Comparison of ENCODE assay signal across 9 mouse cellular contexts in genomic region chrX:102071517-102071916, GRCm38 (mm10). TPM values are rescaled to one million over a fixed set of nuclear protein-coding genes. Genes with fewer than 3 reads are reported as not detected.
DNase-seq lines count a peak whose midpoint lies in the region; ATAC-seq and TF ChIP-seq lines count a peak whose summit lies in the region.
"Had no signal": no experiment of that assay in that cellular context is flagged by ENCODE, and none has a peak within 500 bp of the region (broad histone marks: within the 10 kb centered on the region; RNA-seq: fewer than 3 reads in every experiment).

No protein-coding gene starts in this region.

- no peak for DNase-seq in heart, postnatal 10 days
- DNase-seq in hindbrain, embryonic 10.5 days (ENCODE audit: low spot score) = no peak
- no peak for DNase-seq in gastrocnemius, postnatal 14 days
- DNase-seq in thymus, postnatal 10 days (ENCODE audit: low spot score in 2 of 2) = no peak
- DNase-seq in cerebellum, adult 11 months = no peak

- H3K4me1 ChIP-seq in heart, embryonic 14.5 days (ENCODE audit: control insufficient read depth in 2 of 2, insufficient read depth in 2 of 2, low read length in 2 of 2) = peaks cover 6 to 10% of the 10 kb centered on the region in 2 experiments; a peak in 3 of 4 replicates
- no peaks in the 10 kb centered on the region for H3K4me1 ChIP-seq in ES-Bruce4 (ENCODE audit: control insufficient read depth, insufficient read depth, low read length)
- peaks cover 52% of the 10 kb centered on the region for H3K4me1 ChIP-seq in hindbrain, embryonic 10.5 days (replicated peaks)
- H3K4me1 ChIP-seq in liver, embryonic 16.5 days (ENCODE audit: control insufficient read depth, low read depth, low read length) = no peaks in the 10 kb centered on the region

- H3K4me2 ChIP-seq in heart, embryonic 14.5 days (ENCODE audit: low read length) = peak overlapping the region; percentile 75
- H3K4me2 ChIP-seq in liver, embryonic 16.5 days (ENCODE audit: low read depth, low read length) = peak overlapping the region; percentile 60

- no peak for ATAC-seq in heart, embryonic 14.5 days (ENCODE audit: insufficient number of reproducible peaks, insufficient read depth, low FRiP score, low read depth)
- no peak for ATAC-seq in liver, embryonic 16.5 days (ENCODE audit: low read depth)

- TF ChIP-seq CTCF in ES-Bruce4 (IDR thresholded peaks at IDR 0.05; ENCODE audit: low read depth, low read length) = no peak

- 41% methylated on average over 2 of the region's 2 CpGs for WGBS in heart, embryonic 14.5 days
- 23% methylated on average over 2 of the region's 2 CpGs for WGBS in hindbrain, embryonic 10.5 days
- WGBS in liver, embryonic 16.5 days (ENCODE audit: insufficient replicate concordance) = 23% methylated on average over 2 of the region's 2 CpGs

- no peaks in the 10 kb centered on the region for H3K27me3 ChIP-seq in heart, embryonic 14.5 days (ENCODE audit: control insufficient read depth, insufficient read depth, low read length)
- no peaks in the 10 kb centered on the region for H3K27me3 ChIP-seq in ES-Bruce4 (ENCODE audit: control insufficient read depth, insufficient read depth, low read length, poor library complexity, severe bottlenecking)
- H3K27me3 ChIP-seq in hindbrain, embryonic 10.5 days (ENCODE audit: insufficient read depth, poor library complexity, severe bottlenecking) = peaks cover 66% of the 10 kb centered on the region
- H3K27me3 ChIP-seq in liver, embryonic 16.5 days (ENCODE audit: control insufficient read depth, insufficient read depth, low read depth, low read length) = peaks cover 17% of the 10 kb centered on the region

- no peak for TF ChIP-seq POLR2A in ES-Bruce4 (IDR thresholded peaks at IDR 0.05; ENCODE audit: insufficient read depth, low read length)

- peak overlapping the region; percentile 49 to 55 for H3K4me3 ChIP-seq in heart, embryonic 14.5 days (ENCODE audit: control insufficient read depth in 1 of 2, insufficient read depth in 1 of 2, low read depth in 1 of 2, low read length in 2 of 2)
- peak overlapping the region; percentile 58 for H3K4me3 ChIP-seq in ES-Bruce4 (ENCODE audit: low read depth, low read length)
- H3K4me3 ChIP-seq in hindbrain, embryonic 10.5 days = peak overlapping the region; percentile 60
- H3K4me3 ChIP-seq in liver, embryonic 16.5 days (ENCODE audit: low read depth, low read length) = peak overlapping the region; percentile 44

- H3K9ac ChIP-seq in heart, embryonic 14.5 days (ENCODE audit: low read length) = peak overlapping the region; percentile 25; the same call in 1 of the 2 replicates
- no peak overlapping the region for H3K9ac ChIP-seq in ES-Bruce4 (ENCODE audit: low read depth, poor library complexity, severe bottlenecking)
- no peak overlapping the region for H3K9ac ChIP-seq in liver, embryonic 16.5 days (ENCODE audit: low read depth, low read length)

- no peaks in the 10 kb centered on the region for H3K9me3 ChIP-seq in heart, embryonic 14.5 days (ENCODE audit: control insufficient read depth, low read length)
- no peaks in the 10 kb centered on the region for H3K9me3 ChIP-seq in ES-Bruce4 (replicated peaks; ENCODE audit: control insufficient read depth, insufficient read depth, low read length, poor library complexity, severe bottlenecking)
- no peaks in the 10 kb centered on the region for H3K9me3 ChIP-seq in hindbrain, embryonic 10.5 days
- H3K9me3 ChIP-seq in liver, embryonic 16.5 days (replicated peaks; ENCODE audit: control insufficient read depth, low read length) = no peaks in the 10 kb centered on the region

- intact Hi-C loops in heart, postnatal 10 days (cut with DNase I) = no loop called here
- intact Hi-C loops in gastrocnemius, postnatal 14 days (cut with DNase I; ENCODE audit: low total_unique reads) = no loop called here

- peaks cover 11% of the 10 kb centered on the region; the same call in 1 of the 2 replicates for H3K36me3 ChIP-seq in heart, embryonic 14.5 days (ENCODE audit: control insufficient read depth, insufficient read depth, low read length)
- H3K36me3 ChIP-seq in ES-Bruce4 (ENCODE audit: control insufficient read depth, insufficient read depth, low read length, poor library complexity, severe bottlenecking) = no peaks in the 10 kb centered on the region
- peaks cover 12% of the 10 kb centered on the region; the same call in 1 of the 2 replicates for H3K36me3 ChIP-seq in hindbrain, embryonic 10.5 days
- no peaks in the 10 kb centered on the region for H3K36me3 ChIP-seq in liver, embryonic 16.5 days (ENCODE audit: control insufficient read depth, insufficient read depth)

- H3K27ac ChIP-seq in heart, embryonic 14.5 days (replicated peaks in 1 of 2; ENCODE audit: control insufficient read depth in 1 of 2, insufficient read depth in 1 of 2, low read depth in 2 of 2, low read length in 2 of 2) = peak overlapping the region in 1 of 2 experiments; percentile 75; a peak in 1 of 4 replicates
- H3K27ac ChIP-seq in ES-Bruce4 (ENCODE audit: insufficient read depth, low read length) = no peak overlapping the region
- peak overlapping the region; percentile 89 for H3K27ac ChIP-seq in hindbrain, embryonic 10.5 days
- no peak overlapping the region for H3K27ac ChIP-seq in liver, embryonic 16.5 days (ENCODE audit: low read length)
- H3K27ac ChIP-seq: macrophage had no signal

- no peak for TF ChIP-seq EP300 in ES-Bruce4 (IDR thresholded peaks at IDR 0.05; ENCODE audit: insufficient read depth, low read depth, low read length)

RNA-seq across cellular contexts. Expression of gene Rtl5, which starts 0.4 kb away (rescaled TPM):
- polyA plus RNA-seq in heart, embryonic 14.5 days (2014; fragmentation: Nextera tagmentation; extraction: Ambion mirVana) = 0.53 and 0.55 TPM in 2 replicates
- 1 to 10 TPM; 2.1 to 2.8 TPM for total RNA-seq in heart, postnatal 10 days (2021)
- polyA plus RNA-seq in ES-Bruce4 (2011; ENCODE audit: insufficient read depth, insufficient read length, low read depth, missing spikeins) = 1.0 TPM in 1 of 2 replicates, not detected in the other
- 2.8 and 3.6 TPM in 2 replicates for polyA plus RNA-seq in hindbrain, embryonic 10.5 days (2016; fragmentation: Nextera tagmentation; extraction: Ambion mirVana)
- 0.13 and 0.18 TPM in 2 replicates for polyA plus RNA-seq in liver, embryonic 16.5 days (2015; fragmentation: Nextera tagmentation; extraction: Ambion mirVana)
- 1 to 10 TPM; 1.2 to 2.0 TPM for total RNA-seq in gastrocnemius, postnatal 14 days (2021)

RNA-seq across cellular contexts. Expression of gene Pin4, which starts 47.7 kb away (rescaled TPM):
- 44.1 and 51.2 TPM in 2 replicates for polyA plus RNA-seq in heart, embryonic 14.5 days (2014; fragmentation: Nextera tagmentation; extraction: Ambion mirVana)
- 10 to 100 TPM; 18.8 to 33.1 TPM for total RNA-seq in heart, postnatal 10 days (2021)
- polyA plus RNA-seq in ES-Bruce4 (2011; ENCODE audit: insufficient read depth, insufficient read length, low read depth, missing spikeins) = 44.6 and 44.9 TPM in 2 replicates
- 85.5 and 89.4 TPM in 2 replicates for polyA plus RNA-seq in hindbrain, embryonic 10.5 days (2016; fragmentation: Nextera tagmentation; extraction: Ambion mirVana)
- polyA plus RNA-seq in liver, embryonic 16.5 days (2015; fragmentation: Nextera tagmentation; extraction: Ambion mirVana) = 35.7 and 38.8 TPM in 2 replicates
- total RNA-seq in gastrocnemius, postnatal 14 days (2021) = 10 to 100 TPM; 23.9 to 28.3 TPM
